Mouse (Mus musculus) lung, embryonic 15.5 days (tissue): ENCODE measurements around the gene Ldb1. TPM values are rescaled to one million over a fixed set of nuclear protein-coding genes. Genes with fewer than 3 reads are reported as not detected.
A peak's percentile ranks its signal among the peaks of the same experiment; 100 is the strongest.

Experiments
- ATAC-seq: fragments of 200-750 bp; cut with Nextera tagmentation; 2 replicates; pipeline ENCODE4 v1.8.0; 2017; ENCODE audit warnings: moderate number of reproducible peaks, borderline replicate concordance; ENCODE audit not compliant: low FRiP score, low TSS enrichment; ENCODE audit errors: extremely low read depth
- H3K27ac ChIP-seq: fragments of 300-500 bp; sonication (generic); 2 replicates; pipeline ENCODE4 v1.5.1; 2015; ENCODE audit warnings: moderate library complexity, mild to moderate bottlenecking, inconsistent platforms
- H3K27me3 ChIP-seq: fragments of 300-500 bp; sonication (generic); 2 replicates; pipeline ENCODE4 v1.6.1; 2015; ENCODE audit warnings: inconsistent platforms
- H3K36me3 ChIP-seq: fragments of 300-500 bp; sonication (generic); 2 replicates; pipeline ENCODE4 v1.6.1; 2015; ENCODE audit warnings: inconsistent platforms
- H3K4me1 ChIP-seq: fragments of 300-500 bp; sonication (generic); 2 replicates; pipeline ENCODE4 v1.6.1; 2015; ENCODE audit warnings: inconsistent platforms
- H3K4me2 ChIP-seq: fragments of 300-500 bp; sonication (generic); 2 replicates; pipeline ENCODE4 v1.6.1; 2015; ENCODE audit warnings: inconsistent platforms, mild to moderate bottlenecking, moderate library complexity
- H3K4me3 ChIP-seq: fragments of 300-500 bp; sonication (generic); 2 replicates; pipeline ENCODE4 v1.5.1; 2015; ENCODE audit warnings: mild to moderate bottlenecking, inconsistent platforms
- H3K9ac ChIP-seq: fragments of 300-500 bp; sonication (generic); 2 replicates; pipeline ENCODE4 v1.6.1; 2015; ENCODE audit warnings: inconsistent platforms
- H3K9me3 ChIP-seq: fragments of 300-500 bp; sonication (generic); 2 replicates; pipeline ENCODE4 v1.6.1; 2016; ENCODE audit warnings: inconsistent platforms
- WGBS: fragments of 180-500 bp; shearing (Covaris S2); methylation state at CpG from one replicate; pipeline ENCODE4 v1.1.7; 2015; 5-methylcytosine and 5-hydroxymethylcytosine counted together
- polyA plus RNA-seq: library from polyadenylated mRNA; unstranded; fragments of >200 nt; fragmentation: Nextera tagmentation; extraction: Ambion mirVana; gene quantifications from 2 replicates; pipeline ENCODE4 v1.2.1, GENCODE M21; 2015

The Ldb1 gene
- polyA plus RNA-seq: 98.2 and 99.7 TPM in 2 replicates

DNA sequence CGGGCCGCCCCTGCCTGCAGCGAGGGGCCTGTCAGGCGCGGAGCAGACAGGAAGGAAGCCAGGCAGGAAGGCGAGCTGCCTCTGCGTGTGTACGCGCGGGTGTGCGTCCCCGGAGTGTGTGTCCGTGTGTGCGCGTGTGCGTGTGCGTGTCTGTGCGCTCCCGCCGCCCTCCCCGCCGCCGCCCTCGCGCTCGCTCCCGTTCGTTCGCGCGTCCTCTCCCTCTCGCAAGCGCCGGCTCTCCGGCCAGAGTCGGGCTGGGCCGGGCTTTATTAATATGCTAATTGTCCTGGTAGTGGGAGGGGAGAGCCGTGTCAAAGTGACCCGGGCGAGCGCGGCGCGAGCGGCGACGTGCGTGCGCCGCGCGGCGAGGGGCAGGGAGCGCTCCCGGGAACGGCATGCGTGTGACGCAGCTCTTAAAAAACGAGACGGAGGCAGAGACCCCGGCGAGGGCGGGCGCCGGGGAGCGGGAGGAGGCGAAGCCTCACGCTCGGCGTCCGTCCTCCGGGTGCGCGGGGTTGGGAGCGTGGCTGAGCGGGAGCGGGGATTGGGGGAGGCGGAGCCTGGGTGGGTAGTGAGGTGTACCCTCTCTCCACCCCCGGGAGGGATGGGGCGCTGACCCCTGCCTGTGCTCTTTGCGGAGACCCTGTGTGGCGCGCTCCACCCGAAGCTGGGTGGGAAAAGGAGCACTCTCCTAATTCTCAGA lies at the start of gene Ldb1:
TSS of gene Ldb1 (minus strand) at position 222 of the 703 bp plus-strand sequence.
- Histone ChIP-seq H3K4me3 (peak within 1 kb of the TSS; percentile 95), H3K27ac (peak within 1 kb of the TSS; percentile 99), H3K9me3 (no peaks in the 10 kb centered on the region), H3K27me3 (no peaks in the 10 kb centered on the region), H3K4me2 (peak within 1 kb of the TSS; percentile 85), H3K4me1 (peaks cover 61% of the 10 kb centered on the region), H3K9ac (peak within 1 kb of the TSS; percentile 99), H3K36me3 (no peaks in the 10 kb centered on the region)
- ATAC-seq: peak; percentile 74
- under 1% methylated on average over 78 of the region's 84 CpGs for WGBS

DNA sequence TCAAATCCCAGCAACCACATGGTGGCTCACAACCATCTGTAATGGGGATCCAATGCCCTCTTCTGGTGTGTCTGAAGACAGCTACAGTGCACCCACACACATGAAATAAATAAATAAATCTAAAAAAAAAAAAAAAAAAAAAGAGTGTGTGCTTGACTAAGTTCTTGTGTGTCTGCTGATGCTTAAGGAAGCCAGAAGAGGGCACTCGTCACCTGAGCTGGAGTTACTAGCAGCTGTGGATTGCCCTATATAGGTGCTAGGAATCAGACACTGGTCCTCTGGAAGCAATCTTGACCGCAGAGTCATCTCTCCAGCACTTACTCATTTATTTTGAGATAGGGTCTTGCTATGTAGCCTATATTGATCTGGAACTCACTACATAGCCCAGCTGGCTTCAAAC lies 49.1 kb upstream of the Ldb1 start:
- no peak for ATAC-seq
- no peak overlapping the region for H3K4me3 ChIP-seq
- WGBS: 96% methylated on average over 2 of the region's 2 CpGs
- no peaks in the 10 kb centered on the region for H3K27me3 ChIP-seq
- no peaks in the 10 kb centered on the region for H3K9me3 ChIP-seq
- no peaks in the 10 kb centered on the region for H3K36me3 ChIP-seq
- H3K9ac ChIP-seq: no peak overlapping the region
- no peak overlapping the region for H3K27ac ChIP-seq
- H3K4me1 ChIP-seq: no peaks in the 10 kb centered on the region
- no peak overlapping the region for H3K4me2 ChIP-seq

DNA sequence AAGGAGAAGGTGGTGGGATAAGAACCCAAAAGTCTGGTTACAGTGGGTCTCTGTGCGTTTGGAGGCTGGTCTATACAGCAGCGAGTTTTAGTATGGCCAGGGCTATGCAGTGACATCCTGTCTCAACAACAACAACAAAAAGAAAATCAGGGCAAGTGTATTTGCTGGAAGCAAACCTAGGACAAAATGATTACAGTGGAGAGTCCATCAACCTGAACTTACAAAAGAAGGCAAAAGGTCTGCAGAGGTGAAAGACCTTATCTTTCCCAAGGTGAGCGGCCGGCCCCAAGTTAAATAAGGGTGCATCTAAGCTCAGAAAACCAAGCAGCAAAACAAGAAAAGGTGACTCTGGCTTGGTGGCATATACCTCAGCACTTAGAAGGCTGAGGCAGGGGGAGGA lies 46.6 kb upstream of the Ldb1 start:
- no peak overlapping the region for H3K4me3 ChIP-seq
- no peaks in the 10 kb centered on the region for H3K36me3 ChIP-seq
- 80% methylated on average over 4 of the region's 4 CpGs for WGBS
- H3K27me3 ChIP-seq: no peaks in the 10 kb centered on the region
- H3K9ac ChIP-seq: no peak overlapping the region
- no peak overlapping the region for H3K27ac ChIP-seq
- no peak for ATAC-seq
- no peaks in the 10 kb centered on the region for H3K9me3 ChIP-seq
- no peaks in the 10 kb centered on the region for H3K4me1 ChIP-seq
- no peak overlapping the region for H3K4me2 ChIP-seq

DNA sequence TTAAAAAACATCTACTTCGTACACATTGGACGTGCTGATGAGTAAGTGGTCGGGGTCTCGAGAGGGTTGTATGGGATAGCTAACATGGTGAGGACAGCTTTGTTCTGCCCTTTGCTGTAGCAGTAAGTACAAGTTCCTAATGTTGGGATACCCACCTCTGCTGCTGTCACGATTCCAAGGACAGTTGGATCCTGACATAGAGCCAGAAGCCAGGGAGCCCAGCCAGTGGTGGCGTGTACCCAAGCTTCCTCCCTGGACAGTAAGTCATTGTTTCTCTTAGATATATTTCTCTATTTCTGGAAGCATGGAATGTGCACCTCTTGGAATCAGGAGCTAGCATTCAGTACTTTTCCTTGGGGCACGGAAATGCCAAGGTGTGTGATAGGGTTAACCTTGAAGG lies 42.9 kb upstream of the Ldb1 start:
- H3K36me3 ChIP-seq: peaks cover 28% of the 10 kb centered on the region
- WGBS: 70% methylated on average over 7 of the region's 7 CpGs
- no peak overlapping the region for H3K4me2 ChIP-seq
- no peak overlapping the region for H3K4me3 ChIP-seq
- H3K27ac ChIP-seq: no peak overlapping the region
- no peaks in the 10 kb centered on the region for H3K9me3 ChIP-seq
- H3K9ac ChIP-seq: no peak overlapping the region
- no peaks in the 10 kb centered on the region for H3K27me3 ChIP-seq
- no peak for ATAC-seq
- H3K4me1 ChIP-seq: no peaks in the 10 kb centered on the region

DNA sequence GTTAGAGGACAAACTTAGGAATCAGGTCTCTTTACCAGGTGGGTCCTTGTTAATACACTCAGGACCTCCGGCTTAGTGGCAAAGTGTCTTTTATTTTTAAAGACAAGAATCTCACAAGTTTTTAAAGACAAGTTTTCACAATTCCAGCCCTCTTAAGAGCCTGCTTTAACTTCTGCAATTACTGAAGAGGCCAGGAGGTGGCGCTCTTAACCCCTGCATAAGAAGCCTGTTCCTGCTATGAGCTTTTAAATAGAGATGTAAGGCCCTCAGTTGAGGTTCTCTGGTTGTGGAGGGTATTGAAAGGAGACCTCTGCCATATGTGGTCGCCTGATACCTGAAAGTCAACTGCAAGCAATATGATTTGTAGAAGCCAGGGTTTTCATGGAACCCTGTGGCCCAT lies 41.3 kb upstream of the Ldb1 start:
- H3K36me3 ChIP-seq: peaks cover 43% of the 10 kb centered on the region
- 48% methylated on average over 3 of the region's 3 CpGs for WGBS
- no peak overlapping the region for H3K4me2 ChIP-seq
- ATAC-seq: no peak
- H3K4me1 ChIP-seq: no peaks in the 10 kb centered on the region
- no peak overlapping the region for H3K27ac ChIP-seq
- H3K9ac ChIP-seq: no peak overlapping the region
- no peaks in the 10 kb centered on the region for H3K9me3 ChIP-seq
- no peaks in the 10 kb centered on the region for H3K27me3 ChIP-seq
- no peak overlapping the region for H3K4me3 ChIP-seq

DNA sequence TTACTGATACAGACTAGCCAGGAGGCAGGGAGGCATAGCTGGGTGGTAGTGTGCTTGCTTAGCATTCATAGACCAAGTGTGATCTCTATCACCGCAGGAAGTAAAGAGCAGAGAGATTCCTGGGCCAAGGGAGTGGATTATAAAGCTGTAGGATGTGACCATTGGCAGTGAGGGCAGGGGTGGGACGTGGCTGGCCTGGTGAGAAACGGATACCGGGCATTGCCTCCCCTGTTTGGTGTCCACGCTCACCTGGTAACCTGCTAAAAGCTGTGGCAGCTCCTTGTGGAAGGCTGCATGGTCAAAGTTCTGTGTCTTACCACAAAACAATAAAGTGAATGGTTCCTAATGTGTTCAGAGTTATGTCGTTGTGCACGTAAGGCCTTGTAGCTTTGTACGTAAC lies 40.2 kb upstream of the Ldb1 start:
- no peak overlapping the region for H3K4me3 ChIP-seq
- no peaks in the 10 kb centered on the region for H3K4me1 ChIP-seq
- no peak overlapping the region for H3K27ac ChIP-seq
- no peak overlapping the region for H3K9ac ChIP-seq
- no peaks in the 10 kb centered on the region for H3K27me3 ChIP-seq
- whole genome bisulfite sequencing: 96% methylated on average over 8 of the region's 8 CpGs
- no peak overlapping the region for H3K4me2 ChIP-seq
- no peak for ATAC-seq
- H3K36me3 ChIP-seq: peaks cover 55% of the 10 kb centered on the region
- H3K9me3 ChIP-seq: no peaks in the 10 kb centered on the region

DNA sequence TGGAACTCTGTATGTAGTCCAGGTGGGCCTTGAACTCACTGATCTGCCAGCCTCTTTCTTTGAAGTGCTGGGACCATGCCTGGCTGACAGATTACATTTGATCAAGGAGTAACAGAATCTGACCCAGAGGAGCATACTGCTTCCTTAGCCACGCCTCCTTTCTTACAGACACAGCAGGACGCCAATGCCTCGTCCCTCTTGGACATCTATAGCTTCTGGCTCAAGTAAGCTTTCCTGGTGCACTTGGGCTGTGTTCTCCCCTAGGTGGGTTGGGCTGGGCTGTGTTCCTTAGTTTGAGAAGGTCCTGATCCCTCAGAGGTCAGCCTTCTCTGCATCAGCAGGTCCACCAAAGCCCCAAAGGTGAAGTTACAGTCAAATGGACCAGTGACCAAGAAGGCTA lies 33.5 kb upstream of the Ldb1 start:
- 63% methylated on average over 3 of the region's 3 CpGs for WGBS
- no peaks in the 10 kb centered on the region for H3K27me3 ChIP-seq
- peaks cover 47% of the 10 kb centered on the region for H3K36me3 ChIP-seq
- H3K4me2 ChIP-seq: no peak overlapping the region
- no peak for ATAC-seq
- H3K4me1 ChIP-seq: peaks cover 16% of the 10 kb centered on the region
- H3K9ac ChIP-seq: no peak overlapping the region
- H3K27ac ChIP-seq: no peak overlapping the region
- H3K4me3 ChIP-seq: no peak overlapping the region
- H3K9me3 ChIP-seq: no peaks in the 10 kb centered on the region

DNA sequence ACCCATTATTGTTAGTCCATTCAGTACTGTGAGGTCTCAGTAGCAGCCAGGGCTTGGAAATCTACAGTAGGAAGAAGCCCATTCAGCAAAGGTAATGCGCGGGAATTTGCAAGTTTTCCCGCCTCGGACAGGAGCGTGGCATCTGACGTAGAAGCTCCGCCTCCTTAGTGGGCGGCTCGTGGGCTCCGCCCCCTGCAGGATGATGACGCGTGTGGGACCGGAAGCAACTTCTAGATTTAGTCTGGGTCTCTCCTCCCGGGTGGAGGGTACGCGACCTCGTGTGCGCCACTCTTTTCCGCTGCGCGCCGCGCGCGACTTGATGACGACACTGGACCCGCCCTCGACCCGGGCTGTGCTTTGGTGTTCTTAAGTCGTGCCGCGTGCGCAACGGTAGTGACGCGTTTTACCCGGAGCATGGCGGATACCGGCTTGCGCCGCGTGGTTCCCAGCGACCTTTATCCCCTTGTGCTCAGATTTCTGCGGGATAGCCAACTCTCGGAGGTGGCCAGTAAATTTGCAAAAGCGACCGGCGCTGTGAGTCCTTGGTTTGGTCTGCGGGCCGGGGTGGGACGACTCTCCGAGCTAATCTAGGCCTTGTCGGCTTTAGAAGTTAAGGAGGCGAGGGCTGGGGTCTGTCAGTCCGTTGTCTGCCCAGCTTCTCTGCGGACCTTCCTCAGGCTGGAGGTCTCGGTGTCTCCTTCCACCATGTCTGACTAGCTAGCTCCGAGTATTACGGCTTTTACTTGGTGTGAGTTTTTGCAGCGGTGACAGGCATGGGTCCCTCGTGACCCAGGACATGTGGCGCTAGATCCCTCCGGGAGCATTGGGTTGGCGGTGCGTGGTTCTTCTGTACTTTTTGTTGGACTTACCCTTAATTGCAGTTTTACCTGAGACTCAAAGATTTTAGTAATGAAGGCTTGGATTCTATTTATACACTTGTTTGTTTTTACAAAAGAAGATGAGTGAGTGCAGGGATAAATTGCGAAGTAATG lies 30.9 kb upstream of the Ldb1 start, which contains the start of gene Nolc1:
TSS of gene Nolc1 (plus strand) at position 248 of the 992 bp plus-strand sequence.
- Histone ChIP-seq H3K27me3 (no peaks in the 10 kb centered on the region), H3K36me3 (peaks cover 46% of the 10 kb centered on the region), H3K9me3 (no peaks in the 10 kb centered on the region), H3K27ac (peak within 1 kb of the TSS; percentile 41), H3K4me2 (peak within 1 kb of the TSS; percentile 58), H3K4me1 (peaks cover 16% of the 10 kb centered on the region), H3K9ac (peak within 1 kb of the TSS; percentile 70), H3K4me3 (peak within 1 kb of the TSS; percentile 84)
- ATAC-seq: peak; percentile 97
- under 1% methylated on average over 66 of the region's 66 CpGs for WGBS

DNA sequence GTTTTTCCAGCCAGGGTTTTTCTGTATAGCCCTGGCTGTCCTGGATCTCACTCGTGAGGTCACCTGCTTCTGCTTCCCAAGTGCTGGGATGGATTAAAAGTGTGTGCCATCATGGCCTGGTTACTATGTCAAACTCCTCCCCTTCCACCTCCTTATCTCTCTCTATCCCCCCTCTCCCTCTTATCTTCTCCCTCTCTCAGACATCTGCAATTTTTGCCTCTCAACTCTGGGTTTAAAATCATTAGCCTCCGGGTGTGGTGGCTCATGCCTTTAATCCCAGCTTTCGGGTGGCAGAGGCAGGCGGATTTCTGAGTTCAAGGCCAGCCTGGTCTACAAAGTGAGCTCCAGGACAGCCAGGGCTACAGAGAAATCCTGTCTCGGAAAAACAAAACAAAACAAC lies 29.3 kb upstream of the Ldb1 start:
- no peak overlapping the region for H3K27ac ChIP-seq
- no peak for ATAC-seq
- peaks cover 16% of the 10 kb centered on the region for H3K4me1 ChIP-seq
- H3K9ac ChIP-seq: no peak overlapping the region
- H3K27me3 ChIP-seq: no peaks in the 10 kb centered on the region
- H3K4me3 ChIP-seq: no peak overlapping the region
- 83% methylated on average over 5 of the region's 5 CpGs for WGBS
- H3K4me2 ChIP-seq: no peak overlapping the region
- H3K9me3 ChIP-seq: no peaks in the 10 kb centered on the region
- H3K36me3 ChIP-seq: peaks cover 42% of the 10 kb centered on the region

DNA sequence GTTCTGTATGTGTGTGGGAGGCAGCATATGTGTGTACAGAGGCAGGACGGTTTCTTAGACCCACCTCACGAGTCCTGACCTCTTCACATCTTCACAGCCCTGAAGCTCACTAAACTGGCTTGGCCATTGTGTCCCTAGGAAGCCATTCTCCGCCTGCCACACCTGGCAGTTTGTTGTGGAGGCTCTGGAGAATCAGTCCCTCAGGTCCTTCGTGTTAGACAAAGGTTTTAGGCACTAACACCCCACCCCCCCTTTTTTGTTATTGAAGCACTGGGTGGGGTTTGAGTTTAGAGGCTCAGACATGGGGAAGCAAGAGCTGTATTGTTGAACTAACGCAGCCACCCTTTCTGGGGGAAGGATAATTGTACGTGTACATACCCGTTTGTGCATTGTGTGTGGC lies 28.3 kb upstream of the Ldb1 start:
- Histone ChIP-seq H3K4me2 (no peak overlapping the region), H3K36me3 (peaks cover 51% of the 10 kb centered on the region), H3K27me3 (no peaks in the 10 kb centered on the region), H3K27ac (no peak overlapping the region), H3K9me3 (no peaks in the 10 kb centered on the region), H3K4me3 (no peak overlapping the region), H3K4me1 (peaks cover 16% of the 10 kb centered on the region), H3K9ac (no peak overlapping the region)
- no peak for ATAC-seq
- WGBS: 76% methylated on average over 7 of the region's 7 CpGs

DNA sequence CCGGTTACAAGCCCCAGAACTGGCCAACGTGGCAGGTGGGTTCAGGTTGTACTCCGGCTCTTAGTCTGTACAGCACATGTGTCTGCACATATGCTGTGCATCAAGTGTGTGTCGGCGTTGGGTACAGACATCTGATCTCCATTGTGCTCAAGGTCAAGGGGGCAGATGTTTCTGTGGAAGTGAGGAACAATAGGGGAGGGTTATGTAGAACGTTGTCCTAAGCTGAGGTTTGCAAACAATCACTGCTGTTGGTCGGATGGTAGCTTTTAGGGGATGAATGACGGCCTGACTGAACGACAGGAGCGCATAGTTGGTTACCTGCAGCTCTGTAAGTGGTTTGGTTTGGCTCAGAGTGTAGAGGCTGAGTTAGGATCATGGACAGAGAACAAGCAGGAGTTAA lies 23.0 kb upstream of the Ldb1 start:
- no peaks in the 10 kb centered on the region for H3K4me1 ChIP-seq
- H3K36me3 ChIP-seq: peaks cover 93% of the 10 kb centered on the region
- WGBS: 76% methylated on average over 10 of the region's 10 CpGs
- H3K9ac ChIP-seq: no peak overlapping the region
- ATAC-seq: no peak
- H3K27ac ChIP-seq: no peak overlapping the region
- H3K4me3 ChIP-seq: no peak overlapping the region
- H3K9me3 ChIP-seq: no peaks in the 10 kb centered on the region
- no peaks in the 10 kb centered on the region for H3K27me3 ChIP-seq
- no peak overlapping the region for H3K4me2 ChIP-seq

DNA sequence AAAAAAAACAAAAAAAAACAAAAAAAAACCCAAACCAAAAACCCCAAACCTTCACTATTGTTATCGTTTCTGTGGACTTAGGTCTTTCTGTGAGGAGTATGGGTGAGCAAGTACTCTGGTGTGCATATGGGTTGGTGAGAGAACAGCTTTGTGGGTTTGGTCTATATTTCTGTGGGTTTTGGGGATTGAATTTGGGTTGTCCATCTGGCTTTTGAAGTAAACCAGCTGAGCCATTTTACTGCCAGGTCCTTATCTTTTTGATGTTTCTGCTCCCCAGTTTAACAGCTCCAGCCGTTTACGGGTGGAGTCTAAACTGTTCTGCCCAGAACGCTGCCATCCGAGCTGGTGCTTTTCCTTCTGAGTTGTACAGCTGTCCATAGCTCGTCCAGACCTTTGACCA lies 15.8 kb upstream of the Ldb1 start:
- Histone ChIP-seq H3K27me3 (no peaks in the 10 kb centered on the region), H3K4me3 (no peak overlapping the region), H3K9ac (no peak overlapping the region), H3K4me1 (peaks cover 13% of the 10 kb centered on the region), H3K9me3 (no peaks in the 10 kb centered on the region), H3K4me2 (no peak overlapping the region), H3K36me3 (peaks cover 45% of the 10 kb centered on the region), H3K27ac (no peak overlapping the region)
- WGBS: 64% methylated on average over 6 of the region's 6 CpGs
- ATAC-seq: no peak
